Comparison of ENCODE assay signal across 8 mouse cellular contexts in the genomic region with DNA sequence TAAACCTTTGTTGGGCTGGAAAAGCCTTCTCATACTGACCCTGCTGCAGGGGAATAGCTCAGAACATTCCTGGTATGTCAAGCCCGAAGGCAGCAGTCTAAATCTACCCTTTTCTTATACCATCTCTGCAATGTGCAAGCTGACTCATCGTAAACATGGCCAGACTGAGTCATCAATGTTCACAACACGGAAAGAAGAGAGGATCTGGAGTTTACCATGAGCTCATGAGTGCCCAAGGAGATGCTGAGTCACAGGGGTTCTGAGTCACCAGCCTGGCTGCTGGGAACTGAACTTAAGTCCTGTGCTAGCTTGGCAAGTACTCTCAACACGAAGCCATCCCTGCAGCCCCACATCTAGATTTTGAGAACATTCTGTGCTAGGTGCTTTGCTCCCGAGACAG.
DNase-seq lines count a peak whose midpoint lies in the region; ATAC-seq and TF ChIP-seq lines count a peak whose summit lies in the region.

No protein-coding gene starts in this region.

- H3K4me3 ChIP-seq in liver, postnatal 0 days (ENCODE audit: low read depth, low read length), result no peak overlapping the region
- H3K4me3 ChIP-seq in neural tube, embryonic 15.5 days (replicated peaks), result no peak overlapping the region

- TF ChIP-seq EP300 in liver, postnatal 0 days (IDR thresholded peaks at IDR 0.05; ENCODE audit: low read depth), result no peak

- H3K36me3 ChIP-seq in liver, postnatal 0 days (replicated peaks; ENCODE audit: insufficient read depth, low read length), result no peaks in the 10 kb centered on the region
- H3K36me3 ChIP-seq in neural tube, embryonic 15.5 days, result no peaks in the 10 kb centered on the region

- DNase-seq in cerebellum, postnatal 14 days, result no peak
- DNase-seq in ovary, adult 18-20 months (ENCODE audit: low spot score), result peak; percentile 58
- no peak for DNase-seq in ovary, postnatal 10 days (ENCODE audit: low spot score)
- DNase-seq in liver, postnatal 0 days, result no peak
- no peak for DNase-seq in thymus, postnatal 4 days

- no peak overlapping the region for H3K4me2 ChIP-seq in liver, postnatal 0 days (ENCODE audit: low read depth, low read length)
- H3K4me2 ChIP-seq in neural tube, embryonic 15.5 days, result no peak overlapping the region

- 43% methylated on average over 5 of the region's 5 CpGs for WGBS in liver, postnatal 0 days (ENCODE audit: insufficient replicate concordance)
- WGBS in neural tube, embryonic 15.5 days, result 82% methylated on average over 5 of the region's 5 CpGs

- no peaks in the 10 kb centered on the region for H3K4me1 ChIP-seq in liver, postnatal 0 days (ENCODE audit: insufficient read depth)
- peaks cover 26% of the 10 kb centered on the region for H3K4me1 ChIP-seq in neural tube, embryonic 15.5 days

- H3K27ac ChIP-seq in liver, postnatal 0 days (ENCODE audit: low read depth), result no peak overlapping the region
- no peak overlapping the region for H3K27ac ChIP-seq in neural tube, embryonic 15.5 days (replicated peaks)

- H3K27me3 ChIP-seq in liver, postnatal 0 days (ENCODE audit: insufficient read depth, low read length), result no peaks in the 10 kb centered on the region
- H3K27me3 ChIP-seq in neural tube, embryonic 15.5 days (replicated peaks), result 0 out of 2 replicates have a peak, but pooled peaks cover 2% of the 10 kb centered on the region

- H3K9ac ChIP-seq in liver, postnatal 0 days (replicated peaks), result no peak overlapping the region
- H3K9ac ChIP-seq in neural tube, embryonic 15.5 days (replicated peaks), result no peak overlapping the region

- no peak for TF ChIP-seq CTCF in liver, postnatal 0 days (IDR thresholded peaks at IDR 0.05; ENCODE audit: low read depth)

- H3K9me3 ChIP-seq in liver, postnatal 0 days (ENCODE audit: low read length), result no peaks in the 10 kb centered on the region
- H3K9me3 ChIP-seq in neural tube, embryonic 15.5 days (replicated peaks), result no peaks in the 10 kb centered on the region

- ATAC-seq in cerebellum, adult (ENCODE audit: insufficient number of reproducible peaks, low FRiP score, low TSS enrichment), result peak; percentile 20; the same call in 1 of the 2 replicates
- peak; percentile 71 to 83 for ATAC-seq in hematopoietic stem cell, adult 5-6 weeks (replicated peaks in 1 of 2; ENCODE audit: insufficient read depth in 1 of 2, low FRiP score in 2 of 2, low TSS enrichment in 1 of 2, low read depth in 1 of 2, poor library complexity in 2 of 2, severe bottlenecking in 2 of 2)
- peak; percentile 70 for ATAC-seq in liver, postnatal 0 days
- ATAC-seq in neural tube, embryonic 15.5 days (ENCODE audit: low FRiP score), result no peak
